Mouse (Mus musculus) WW6 (cell line): ENCODE results near the gene Cln6.

Source experiments
- DNase-seq: peaks from one replicate; pipeline ENCODE4 v3.0.0-alpha.2; 2013; ENCODE audit warnings: low read depth, low spot score

Gene Cln6

DNA sequence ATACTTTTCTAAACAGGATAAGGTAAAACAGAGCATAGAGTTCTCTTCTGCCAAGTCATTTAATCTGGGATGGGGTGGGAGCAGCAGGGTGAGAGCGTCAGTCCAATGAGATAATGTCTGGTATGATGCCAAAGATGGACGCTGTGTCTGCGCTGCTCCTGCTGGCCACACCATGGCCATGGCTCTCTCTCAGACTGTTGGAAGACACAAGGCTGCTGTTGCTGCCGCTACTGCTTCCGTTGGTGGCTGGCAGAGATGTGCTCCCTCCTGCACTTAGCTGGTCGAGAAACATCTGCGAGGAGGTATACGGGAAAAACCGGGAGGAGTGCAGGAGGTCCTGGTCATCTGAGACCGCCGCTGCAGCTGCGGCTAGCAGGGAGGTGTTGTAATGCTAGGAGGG is 43.3 kb downstream of the Cln6 start:
- DNase-seq, result no peak

- DNase-seq, result no peak
Measured at GRCm38 (mm10) chr9:62894486-62894885, 55.9 kb downstream of the Cln6 start.
